Mouse (Mus musculus) neutrophil, adult 5-6 weeks (primary cell): ENCODE data around the gene Ovol1. TPM values are rescaled to one million over a fixed set of nuclear protein-coding genes. Genes with fewer than 3 reads are reported as not detected.

Source experiments
- total RNA-seq: library from RNA; stranded (forward); fragments of 200-1000 nt; gene quantifications from 2 replicates; pipeline ENCODE4 v1.2.3, GENCODE M21; 2017

Gene Ovol1
- total RNA-seq, 1 experiment from 2014 or later = 0.23 TPM

Other genes with a start within 250 kb of the Ovol1 start
- gene Catsper1, start 224.9 kb downstream of the Ovol1 start, total RNA-seq = not detected in 2 replicates
- gene Cst6, start 211.1 kb downstream of the Ovol1 start, total RNA-seq = 1.4 TPM in 1 of 2 replicates, not detected in the other
- 31.6 and 36.8 TPM in 2 replicates for gene Eif1ad, start 193.9 kb downstream of the Ovol1 start, total RNA-seq
- 15.2 and 17.9 TPM in 2 replicates for gene Banf1, start 193.5 kb downstream of the Ovol1 start, total RNA-seq
- gene Sart1, start 171.9 kb downstream of the Ovol1 start, total RNA-seq = 135 and 147 TPM in 2 replicates
- 1.5 TPM in 1 of 2 replicates, not detected in the other for gene Tsga10ip, start 158.1 kb downstream of the Ovol1 start, total RNA-seq
- 91.6 and 100 TPM in 2 replicates for gene Drap1, start 135.7 kb downstream of the Ovol1 start, total RNA-seq
- gene AI837181, start 135.5 kb downstream of the Ovol1 start, total RNA-seq = 21.1 and 22.2 TPM in 2 replicates
- not detected in 2 replicates for gene Fosl1, start 113.1 kb downstream of the Ovol1 start, total RNA-seq
- 2.3 and 2.8 TPM in 2 replicates for gene Ccdc85b, start 102.8 kb downstream of the Ovol1 start, total RNA-seq
- 133 and 137 TPM in 2 replicates for gene Fibp, start 100.0 kb downstream of the Ovol1 start, total RNA-seq
- 11.1 and 11.2 TPM in 2 replicates for gene Ctsw, start 92.1 kb downstream of the Ovol1 start, total RNA-seq
- 0.70 TPM in 1 of 2 replicates, not detected in the other for gene Efemp2, start 86.7 kb downstream of the Ovol1 start, total RNA-seq
- gene Mus81, start 72.2 kb downstream of the Ovol1 start, total RNA-seq = 19.0 and 22.0 TPM in 2 replicates
- gene Cfl1, start 70.2 kb downstream of the Ovol1 start, total RNA-seq = 1,009 and 1,084 TPM in 2 replicates
- 0.86 and 5.0 TPM in 2 replicates for gene 1700020D05Rik, start 56.9 kb downstream of the Ovol1 start, total RNA-seq
- gene Snx32, start 50.1 kb downstream of the Ovol1 start, total RNA-seq = 7.4 and 11.3 TPM in 2 replicates
- gene Ap5b1, start 7.4 kb upstream of the Ovol1 start, total RNA-seq = 14.6 and 18.0 TPM in 2 replicates
- gene Rnaseh2c, start 41.2 kb upstream of the Ovol1 start, total RNA-seq = 50.5 and 64.0 TPM in 2 replicates
- 77.8 and 89.0 TPM in 2 replicates for gene Kat5, start 49.6 kb upstream of the Ovol1 start, total RNA-seq
- 143 and 145 TPM in 2 replicates for gene Rela, start 76.8 kb upstream of the Ovol1 start, total RNA-seq
- 199 and 249 TPM in 2 replicates for gene Sipa1, start 103.1 kb upstream of the Ovol1 start, total RNA-seq
- gene Map3k11, start 128.1 kb upstream of the Ovol1 start, total RNA-seq = 64.1 and 65.3 TPM in 2 replicates
- gene Pcnx3, start 128.3 kb upstream of the Ovol1 start, total RNA-seq = 58.3 and 60.2 TPM in 2 replicates
- 1.7 and 2.3 TPM in 2 replicates for gene Kcnk7, start 143.7 kb upstream of the Ovol1 start, total RNA-seq
- 88.8 and 91.8 TPM in 2 replicates for gene Ehbp1l1, start 165.7 kb upstream of the Ovol1 start, total RNA-seq
- gene Fam89b, start 169.0 kb upstream of the Ovol1 start, total RNA-seq = 21.1 and 24.4 TPM in 2 replicates
- gene Ltbp3, start 180.3 kb upstream of the Ovol1 start, total RNA-seq = 0.35 TPM in 1 of 2 replicates, not detected in the other
- 35.9 and 44.0 TPM in 2 replicates for gene Scyl1, start 210.8 kb upstream of the Ovol1 start, total RNA-seq